10 mouse cellular contexts compared by ENCODE assay signal in genomic region chr2:32427720-32428119, GRCm38 (mm10). TPM values are rescaled to one million over a fixed set of nuclear protein-coding genes. Genes with fewer than 3 reads are reported as not detected.
DNase-seq lines count a peak whose midpoint lies in the region; ATAC-seq and TF ChIP-seq lines count a peak whose summit lies in the region.
"Had no signal": no experiment of that assay in that cellular context is flagged by ENCODE, and none has a peak within 500 bp of the region (broad histone marks: within the 10 kb centered on the region; RNA-seq: fewer than 3 reads in every experiment).

No protein-coding gene starts in this region.

- H3K9me3 ChIP-seq in lung, embryonic 15.5 days: no peaks in the 10 kb centered on the region
- no peaks in the 10 kb centered on the region for H3K9me3 ChIP-seq in limb, embryonic 13.5 days
- H3K9me3 ChIP-seq in stomach, embryonic 15.5 days: no peaks in the 10 kb centered on the region

- H3K9ac ChIP-seq in lung, embryonic 15.5 days: no peak overlapping the region
- no peak overlapping the region for H3K9ac ChIP-seq in limb, embryonic 13.5 days
- no peak overlapping the region for H3K9ac ChIP-seq in stomach, embryonic 15.5 days

- H3K36me3 ChIP-seq in lung, embryonic 15.5 days: no peaks in the 10 kb centered on the region
- no peaks in the 10 kb centered on the region for H3K36me3 ChIP-seq in limb, embryonic 13.5 days
- no peaks in the 10 kb centered on the region for H3K36me3 ChIP-seq in stomach, embryonic 15.5 days

- H3K27me3 ChIP-seq in lung, embryonic 15.5 days: no peaks in the 10 kb centered on the region
- H3K27me3 ChIP-seq in limb, embryonic 13.5 days: no peaks in the 10 kb centered on the region
- no peaks in the 10 kb centered on the region for H3K27me3 ChIP-seq in stomach, embryonic 15.5 days (replicated peaks)

- intact Hi-C loops in gastrocnemius, adult 2 months (cut with DNase I): loop anchor here (2.0 kb wide), 1 partner anchor 17 kb away; no protein-coding TSS in a partner anchor

- DNase-seq in gastrocnemius, adult 2 months: no peak
- no peak for DNase-seq in gastrocnemius, adult 8-10 months (ENCODE audit: low spot score in 2 of 2)
- DNase-seq in lung, postnatal 14 days: no peak
- no peak for DNase-seq in embryo, embryonic 10.5 days (ENCODE audit: low spot score)
- DNase-seq: cerebellum, postnatal 25 days had no signal

- WGBS in lung, embryonic 15.5 days: 71% methylated on average over 5 of the region's 5 CpGs
- WGBS in limb, embryonic 13.5 days: 71% methylated on average over 5 of the region's 5 CpGs
- 69% methylated on average over 5 of the region's 5 CpGs for WGBS in stomach, embryonic 15.5 days

- H3K4me1 ChIP-seq in lung, embryonic 15.5 days: peaks cover 68% of the 10 kb centered on the region
- H3K4me1 ChIP-seq in limb, embryonic 13.5 days: peaks cover 70% of the 10 kb centered on the region
- H3K4me1 ChIP-seq in stomach, embryonic 15.5 days: peaks cover 62% of the 10 kb centered on the region

- no peak overlapping the region for H3K4me2 ChIP-seq in lung, embryonic 15.5 days
- peak overlapping the region; percentile 84; the same call in 1 of the 2 replicates for H3K4me2 ChIP-seq in limb, embryonic 13.5 days (replicated peaks)
- 0 out of 2 replicates have a peak overlapping the region, but pooled peaks have one; percentile 40 for H3K4me2 ChIP-seq in stomach, embryonic 15.5 days

- ATAC-seq in lung, embryonic 15.5 days (ENCODE audit: borderline replicate concordance, extremely low read depth, low FRiP score, low TSS enrichment): no peak
- no peak for ATAC-seq in limb, embryonic 13.5 days (ENCODE audit: low FRiP score, low read depth)
- ATAC-seq in stomach, embryonic 15.5 days (ENCODE audit: insufficient read depth, low FRiP score, low read depth): no peak
- ATAC-seq in monocyte, adult 5-6 weeks (replicated peaks; ENCODE audit: insufficient number of reproducible peaks, low FRiP score, low TSS enrichment, poor library complexity, severe bottlenecking): no peak

- peak overlapping the region; percentile 35 for H3K27ac ChIP-seq in gastrocnemius, adult 2 months
- H3K27ac ChIP-seq in lung, embryonic 15.5 days: peak overlapping the region; percentile 49
- H3K27ac ChIP-seq in limb, embryonic 13.5 days: no peak overlapping the region
- H3K27ac ChIP-seq in stomach, embryonic 15.5 days: peak overlapping the region; percentile 83

- H3K4me3 ChIP-seq in gastrocnemius, adult 2 months: no peak overlapping the region
- no peak overlapping the region for H3K4me3 ChIP-seq in lung, embryonic 15.5 days
- no peak overlapping the region for H3K4me3 ChIP-seq in limb, embryonic 13.5 days
- no peak overlapping the region for H3K4me3 ChIP-seq in stomach, embryonic 15.5 days (replicated peaks)

- no peak for TF ChIP-seq CTCF in gastrocnemius, adult 2 months (IDR thresholded peaks at IDR 0.05)

RNA-seq across cellular contexts. Expression of gene Naif1, which starts 22.5 kb away (rescaled TPM):
- 1 to 10 TPM; 2.2 to 2.3 TPM for total RNA-seq in gastrocnemius, adult 2 months (2021)
- total RNA-seq in gastrocnemius, adult 8-10 months (2022): 1 to 10 TPM; 2.1 to 2.7 (median 2.3) TPM
- polyA plus RNA-seq in lung, embryonic 15.5 days (2015; fragmentation: Nextera tagmentation; extraction: Ambion mirVana): 6.6 and 7.1 TPM in 2 replicates
- 5.7 and 5.9 TPM in 2 replicates for polyA plus RNA-seq in limb, embryonic 13.5 days (2015; fragmentation: Nextera tagmentation; extraction: Ambion mirVana)
- polyA plus RNA-seq in stomach, embryonic 15.5 days (2015; fragmentation: Nextera tagmentation; extraction: Ambion mirVana): 5.1 and 5.4 TPM in 2 replicates
- 4.4 to 6.9 TPM (median 6.5 TPM) in 3 replicates for total RNA-seq in monocyte, adult 5-6 weeks (2017)

RNA-seq across cellular contexts. Expression of gene Slc25a25, which starts 23.5 kb away (rescaled TPM):
- 100 to 1,000 TPM in 1 of 2 experiments, 10 to 100 TPM in 1; 45.3 to 211 TPM for total RNA-seq in gastrocnemius, adult 2 months (2021)
- total RNA-seq in gastrocnemius, adult 8-10 months (2022): 100 to 1,000 TPM in 1 of 4 experiments, 10 to 100 TPM in 3; 48.5 to 113 (median 60.4) TPM
- polyA plus RNA-seq in lung, embryonic 15.5 days (2015; fragmentation: Nextera tagmentation; extraction: Ambion mirVana): 19.6 and 21.5 TPM in 2 replicates
- polyA plus RNA-seq in limb, embryonic 13.5 days (2015; fragmentation: Nextera tagmentation; extraction: Ambion mirVana): 22.8 and 22.9 TPM in 2 replicates
- 17.6 and 17.9 TPM in 2 replicates for polyA plus RNA-seq in stomach, embryonic 15.5 days (2015; fragmentation: Nextera tagmentation; extraction: Ambion mirVana)
- 27.4 to 47.7 TPM (median 28.0 TPM) in 3 replicates for total RNA-seq in monocyte, adult 5-6 weeks (2017)

RNA-seq across cellular contexts. Expression of gene Ptges2, which starts 32.0 kb away (rescaled TPM):
- 10 to 100 TPM; 34.7 to 51.1 TPM for total RNA-seq in gastrocnemius, adult 2 months (2021)
- total RNA-seq in gastrocnemius, adult 8-10 months (2022): 10 to 100 TPM; 33.8 to 40.1 (median 36.1) TPM
- 22.6 and 25.4 TPM in 2 replicates for polyA plus RNA-seq in lung, embryonic 15.5 days (2015; fragmentation: Nextera tagmentation; extraction: Ambion mirVana)
- polyA plus RNA-seq in limb, embryonic 13.5 days (2015; fragmentation: Nextera tagmentation; extraction: Ambion mirVana): 29.8 and 30.1 TPM in 2 replicates
- 28.5 and 31.4 TPM in 2 replicates for polyA plus RNA-seq in stomach, embryonic 15.5 days (2015; fragmentation: Nextera tagmentation; extraction: Ambion mirVana)
- total RNA-seq in monocyte, adult 5-6 weeks (2017): 2.2 to 7.0 TPM (median 3.6 TPM) in 3 replicates

RNA-seq across cellular contexts. Expression of gene Lcn2, which starts 39.7 kb away (rescaled TPM):
- total RNA-seq in gastrocnemius, adult 2 months (2021): 1 to 10 TPM; 2.6 to 3.4 TPM
- total RNA-seq in gastrocnemius, adult 8-10 months (2022): 1 to 10 TPM in 1 of 4 experiments, under 1 TPM in 1, not detected in 2; 0.65 to 1.9 TPM
- 2.2 TPM in 2 replicates for polyA plus RNA-seq in lung, embryonic 15.5 days (2015; fragmentation: Nextera tagmentation; extraction: Ambion mirVana)
- 0.27 and 0.36 TPM in 2 replicates for polyA plus RNA-seq in limb, embryonic 13.5 days (2015; fragmentation: Nextera tagmentation; extraction: Ambion mirVana)
- polyA plus RNA-seq in stomach, embryonic 15.5 days (2015; fragmentation: Nextera tagmentation; extraction: Ambion mirVana): 25.1 and 30.7 TPM in 2 replicates
- total RNA-seq in monocyte, adult 5-6 weeks (2017): 1.6 TPM in 1 of 3 replicates, not detected in the others
- polyA plus RNA-seq: C2C12 had no signal

RNA-seq across cellular contexts. Expression of gene 1110008P14Rik, which starts 46.0 kb away (rescaled TPM):
- 10 to 100 TPM; 34.3 to 43.2 TPM for total RNA-seq in gastrocnemius, adult 2 months (2021)
- total RNA-seq in gastrocnemius, adult 8-10 months (2022): 10 to 100 TPM; 40.1 to 46.1 (median 42.3) TPM
- polyA plus RNA-seq in lung, embryonic 15.5 days (2015; fragmentation: Nextera tagmentation; extraction: Ambion mirVana): 32.3 and 33.5 TPM in 2 replicates
- polyA plus RNA-seq in limb, embryonic 13.5 days (2015; fragmentation: Nextera tagmentation; extraction: Ambion mirVana): 45.8 and 48.7 TPM in 2 replicates
- 36.1 and 42.9 TPM in 2 replicates for polyA plus RNA-seq in stomach, embryonic 15.5 days (2015; fragmentation: Nextera tagmentation; extraction: Ambion mirVana)
- 9.7 to 24.0 TPM (median 21.3 TPM) in 3 replicates for total RNA-seq in monocyte, adult 5-6 weeks (2017)
